Mouse (Mus musculus) myocyte (in vitro differentiated cells): Measurements from ENCODE around the gene Fam196b. TPM values are rescaled to one million over a fixed set of nuclear protein-coding genes. Genes with fewer than 3 reads are reported as not detected.

Experiments used
- H3K27me3 ChIP-seq: one replicate; pipeline ENCODE4 v1.6.1; 2011; ENCODE audit not compliant: control insufficient read depth, insufficient read depth, insufficient read length
- H3K36me3 ChIP-seq: one replicate; pipeline ENCODE4 v1.6.1; 2011; ENCODE audit not compliant: control insufficient read depth, insufficient read depth
- H3K4me2 ChIP-seq: one replicate; pipeline ENCODE4 v1.6.1; 2011; ENCODE audit warnings: low read depth, control low read depth
- H3K4me3 ChIP-seq: one replicate; pipeline ENCODE4 v1.5.1; 2011; ENCODE audit warnings: mild to moderate bottlenecking, control low read depth, moderate library complexity
- H3K79me2 ChIP-seq: one replicate; pipeline ENCODE4 v1.6.1; 2011; ENCODE audit not compliant: control insufficient read depth, insufficient read depth
- H3ac ChIP-seq: one replicate; pipeline ENCODE4 v1.6.1; 2011; ENCODE audit not compliant: control insufficient read depth, insufficient read length
- CEBPB ChIP-seq: IDR thresholded peaks from 2 replicates; pipeline ENCODE4 v1.6.1; 2011; ENCODE audit warnings: mild to moderate bottlenecking, moderate library complexity; ENCODE audit not compliant: poor library complexity, insufficient read depth, severe bottlenecking
- E2F4 ChIP-seq: IDR thresholded peaks from one replicate; pipeline ENCODE4 v1.6.1; 2011; ENCODE audit warnings: mild to moderate bottlenecking, control low read depth, moderate library complexity; ENCODE audit not compliant: insufficient read depth
- MAX ChIP-seq: IDR thresholded peaks from one replicate; pipeline ENCODE4 v1.6.1; 2011; ENCODE audit warnings: low read depth, mild to moderate bottlenecking, control low read depth
- MYOD1 ChIP-seq, 3 experiments: IDR thresholded peaks; one replicate each; pipeline ENCODE4 v1.6.1; 2011; ENCODE audit warnings: control low read depth in 2 of 3, low read depth in 2 of 3, mild to moderate bottlenecking in 2 of 3, moderate library complexity in 1 of 3; ENCODE audit not compliant: insufficient read length in 2 of 3, control insufficient read depth in 1 of 3
- MYOG ChIP-seq, 3 experiments: IDR thresholded peaks; one replicate each; pipeline ENCODE4 v1.6.1; 2011; ENCODE audit warnings: control low read depth in 2 of 3, low read depth in 2 of 3, mild to moderate bottlenecking in 2 of 3; ENCODE audit not compliant: insufficient read length in 2 of 3, control insufficient read depth in 1 of 3, insufficient read depth in 1 of 3
- POLR2A ChIP-seq: IDR thresholded peaks from one replicate; pipeline ENCODE4 v1.6.1; 2011; ENCODE audit warnings: low read depth, mild to moderate bottlenecking, control low read depth, moderate library complexity; ENCODE audit not compliant: insufficient read length
- POLR2AphosphoS2 ChIP-seq: IDR thresholded peaks from one replicate; pipeline ENCODE4 v1.6.1; 2011; ENCODE audit warnings: low read depth, control low read depth; ENCODE audit not compliant: insufficient read length
- REST ChIP-seq: IDR thresholded peaks from one replicate; pipeline ENCODE4 v1.6.1; 2011; ENCODE audit warnings: mild to moderate bottlenecking, control low read depth, moderate library complexity; ENCODE audit not compliant: insufficient read depth, insufficient read length
- SRF ChIP-seq: IDR thresholded peaks from one replicate; pipeline ENCODE4 v1.6.1; 2011; ENCODE audit warnings: low read depth; ENCODE audit not compliant: control insufficient read depth, insufficient read length
- TCF12 ChIP-seq: IDR thresholded peaks from one replicate; pipeline ENCODE4 v1.6.1; 2011; ENCODE audit warnings: mild to moderate bottlenecking, control low read depth; ENCODE audit not compliant: poor library complexity, insufficient read depth, severe bottlenecking
- TCF3 ChIP-seq: IDR thresholded peaks from one replicate; pipeline ENCODE4 v1.6.1; 2011; ENCODE audit warnings: low read depth, control low read depth; ENCODE audit not compliant: insufficient read length
- USF1 ChIP-seq: IDR thresholded peaks from one replicate; pipeline ENCODE4 v1.6.1; 2011; ENCODE audit warnings: low read depth, mild to moderate bottlenecking, control low read depth, moderate library complexity
- polyA plus RNA-seq: library from polyadenylated mRNA; unstranded; fragments of >200 nt; fragmentation: generic; extraction: Trizol; gene quantifications from one replicate; pipeline ENCODE4 v1.2.1, GENCODE M21; 2012; ENCODE audit warnings: missing spikeins

The Fam196b gene
- polyA plus RNA-seq, 1 experiment, result not detected

DNA sequence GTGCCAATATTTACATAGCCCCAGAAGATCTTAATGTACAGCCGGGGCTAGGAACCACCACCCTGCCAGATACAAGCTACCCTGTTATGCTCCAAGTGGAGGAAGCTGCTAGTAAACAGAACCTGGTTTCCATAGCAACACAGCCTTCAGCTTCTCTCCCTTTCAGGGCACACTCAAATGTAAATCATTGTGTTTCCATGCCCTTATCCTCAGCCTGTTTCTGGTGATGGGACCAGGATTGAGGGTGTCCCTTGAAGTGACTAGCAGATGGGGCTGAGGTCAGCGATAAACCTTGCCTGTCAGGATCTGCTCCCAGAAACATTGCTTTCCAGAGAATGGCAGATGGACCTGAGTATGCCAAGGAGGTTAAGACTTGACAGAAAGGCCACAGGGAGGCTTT lies 41.5 kb downstream of the Fam196b start:
- Histone ChIP-seq H3K4me3 (no peak overlapping the region), H3ac (no peak overlapping the region), H3K27me3 (no peaks in the 10 kb centered on the region), H3K36me3 (no peaks in the 10 kb centered on the region), H3K79me2 (no peaks in the 10 kb centered on the region), H3K4me2 (no peak overlapping the region)
- TF ChIP-seq POLR2AphosphoS2 (no peak), E2F4 (no peak), REST (no peak), USF1 (no peak), SRF (no peak), POLR2A (no peak), TCF12 (no peak), MAX (no peak), MYOG (IDR thresholded peaks at IDR 0.05; ENCODE audit: control insufficient read depth in 1 of 3, insufficient read depth in 1 of 3, insufficient read length in 2 of 3, low read depth in 2 of 3) (no peak), MYOD1 (IDR thresholded peaks at IDR 0.05; ENCODE audit: control insufficient read depth in 1 of 3, insufficient read length in 2 of 3, low read depth in 2 of 3) (no peak), TCF3 (no peak), CEBPB (no peak)

DNA sequence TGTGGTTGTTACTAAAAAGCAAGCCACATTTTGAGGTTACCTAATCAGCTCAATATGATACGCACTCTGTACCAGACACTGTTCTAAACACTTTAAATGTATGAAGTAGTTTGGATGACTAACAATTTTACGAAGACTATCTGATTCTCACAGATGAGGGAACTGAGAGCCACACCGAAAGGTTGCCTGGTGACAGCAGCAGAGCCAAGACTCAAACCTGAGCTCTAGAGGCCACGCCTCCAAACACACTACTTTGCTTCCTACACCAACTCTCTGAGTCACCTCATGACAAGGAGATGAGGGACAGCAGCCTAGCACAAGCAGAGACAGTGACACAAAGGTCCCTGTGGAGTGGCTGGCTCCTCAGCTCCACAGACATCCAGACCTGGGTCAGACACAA lies 57.6 kb downstream of the Fam196b start:
- Histone ChIP-seq H3K27me3 (no peaks in the 10 kb centered on the region), H3ac (no peak overlapping the region), H3K79me2 (no peaks in the 10 kb centered on the region), H3K36me3 (no peaks in the 10 kb centered on the region), H3K4me3 (no peak overlapping the region), H3K4me2 (no peak overlapping the region)
- TF ChIP-seq SRF (no peak), USF1 (no peak), MAX (no peak), E2F4 (no peak), MYOG (IDR thresholded peaks at IDR 0.05; ENCODE audit: control insufficient read depth in 1 of 3, insufficient read depth in 1 of 3, insufficient read length in 2 of 3, low read depth in 2 of 3) (no peak), POLR2AphosphoS2 (no peak), CEBPB (no peak), MYOD1 (IDR thresholded peaks at IDR 0.05; ENCODE audit: control insufficient read depth in 1 of 3, insufficient read length in 2 of 3, low read depth in 2 of 3) (no peak), POLR2A (no peak), REST (no peak), TCF12 (no peak), TCF3 (no peak)

DNA sequence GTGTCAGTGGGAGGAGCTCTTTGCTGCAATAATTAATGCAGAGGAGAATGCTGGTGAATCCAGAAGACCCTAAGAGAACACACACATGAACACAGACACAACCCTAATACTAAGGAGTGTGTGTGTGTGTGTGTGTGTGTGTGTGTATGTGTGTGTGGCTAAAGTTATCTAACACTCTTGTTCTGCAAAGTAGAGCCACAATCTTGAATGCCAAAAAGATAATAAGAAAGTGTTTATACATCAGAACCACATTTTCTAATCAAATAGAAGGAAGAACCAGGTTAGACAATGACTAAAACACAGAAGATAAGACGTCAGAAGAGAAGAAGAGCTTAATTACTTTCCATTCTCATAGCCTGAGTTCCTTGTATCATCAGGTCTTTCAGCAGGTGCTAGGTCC lies 60.9 kb downstream of the Fam196b start:
- no peaks in the 10 kb centered on the region for H3K36me3 ChIP-seq
- H3K27me3 ChIP-seq, result no peaks in the 10 kb centered on the region
- H3K4me2 ChIP-seq, result no peak overlapping the region
- TF ChIP-seq SRF (no peak), MAX (no peak), REST (no peak), POLR2A (no peak), E2F4 (no peak), POLR2AphosphoS2 (no peak), USF1 (no peak)
- H3K4me3 ChIP-seq, result no peak overlapping the region
- H3ac ChIP-seq, result no peak overlapping the region
- no peaks in the 10 kb centered on the region for H3K79me2 ChIP-seq

DNA sequence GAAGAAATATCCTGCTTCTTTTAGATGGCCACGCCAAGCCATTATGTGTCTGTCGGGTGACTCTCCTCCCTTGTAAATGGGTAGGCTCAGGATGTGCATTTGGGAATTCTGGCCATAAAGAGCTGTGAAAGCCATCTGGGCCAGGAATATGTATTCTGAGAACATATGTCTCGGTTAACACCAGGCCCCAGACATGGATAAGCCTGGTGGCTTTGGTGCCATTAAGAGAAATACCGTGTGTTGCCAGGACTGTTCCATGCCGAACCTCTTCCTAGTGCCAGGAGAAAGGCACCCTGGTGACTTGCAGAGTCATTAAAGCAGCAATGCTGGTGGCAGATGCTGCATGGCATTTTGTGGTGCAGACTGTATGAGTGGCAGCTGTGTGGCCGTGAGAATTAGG lies 63.0 kb downstream of the Fam196b start:
- no peak for TF ChIP-seq TCF12
- no peak for TF ChIP-seq CEBPB
- TF ChIP-seq SRF, result no peak
- no peak for TF ChIP-seq USF1
- TF ChIP-seq REST, result no peak
- no peak for TF ChIP-seq POLR2A
- TF ChIP-seq TCF3, result no peak
- no peak for TF ChIP-seq E2F4
- TF ChIP-seq MAX, result no peak
- TF ChIP-seq POLR2AphosphoS2, result no peak
- TF ChIP-seq MYOD1 (IDR thresholded peaks at IDR 0.05; ENCODE audit: control insufficient read depth in 1 of 3, insufficient read length in 2 of 3, low read depth in 2 of 3), result no peak
- TF ChIP-seq MYOG (IDR thresholded peaks at IDR 0.05; ENCODE audit: control insufficient read depth in 1 of 3, insufficient read depth in 1 of 3, insufficient read length in 2 of 3, low read depth in 2 of 3), result no peak

DNA sequence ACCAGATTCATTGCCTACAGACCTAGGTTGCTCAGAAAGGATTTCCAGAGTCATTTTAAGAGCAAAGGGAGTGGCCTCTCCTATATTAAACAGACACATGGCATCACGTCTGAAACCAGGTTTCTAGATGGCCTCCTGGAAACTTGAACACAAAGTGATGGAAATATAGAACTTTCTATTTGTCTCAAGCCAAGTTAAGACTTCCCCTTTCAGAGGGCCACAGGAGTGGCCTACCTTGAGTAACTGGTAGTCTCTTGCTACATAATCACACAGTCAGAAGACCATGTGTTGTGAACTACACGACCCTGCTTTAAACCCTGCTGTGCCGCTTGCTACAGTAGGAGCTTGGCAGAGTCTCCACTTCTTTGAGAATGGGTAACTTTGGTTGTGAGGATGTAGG lies 68.9 kb downstream of the Fam196b start:
- Histone ChIP-seq H3K36me3 (no peaks in the 10 kb centered on the region), H3K4me2 (no peak overlapping the region), H3K4me3 (no peak overlapping the region), H3ac (no peak overlapping the region), H3K27me3 (no peaks in the 10 kb centered on the region), H3K79me2 (no peaks in the 10 kb centered on the region)
- no peak for TF ChIP-seq POLR2AphosphoS2
- TF ChIP-seq USF1, result no peak
- TF ChIP-seq MYOG (IDR thresholded peaks at IDR 0.05; ENCODE audit: control insufficient read depth in 1 of 3, insufficient read depth in 1 of 3, insufficient read length in 2 of 3, low read depth in 2 of 3), result no peak
- no peak for TF ChIP-seq TCF3
- TF ChIP-seq E2F4, result no peak
- TF ChIP-seq POLR2A, result no peak
- no peak for TF ChIP-seq SRF
- TF ChIP-seq REST, result no peak
- TF ChIP-seq MAX, result no peak
- TF ChIP-seq TCF12, result no peak
- TF ChIP-seq CEBPB, result no peak
- TF ChIP-seq MYOD1 (IDR thresholded peaks at IDR 0.05; ENCODE audit: control insufficient read depth in 1 of 3, insufficient read length in 2 of 3, low read depth in 2 of 3), result no peak

More for the DNA sequence above, 63.0 kb downstream of the Fam196b start:
- H3K36me3 ChIP-seq, result no peaks in the 10 kb centered on the region
- no peaks in the 10 kb centered on the region for H3K27me3 ChIP-seq
- no peak overlapping the region for H3ac ChIP-seq
- no peak overlapping the region for H3K4me2 ChIP-seq
- no peaks in the 10 kb centered on the region for H3K79me2 ChIP-seq
- no peak overlapping the region for H3K4me3 ChIP-seq
